8 mouse cellular contexts compared by ENCODE assay signal in genomic region chr1:64735781-64736680, GRCm38 (mm10). TPM values are rescaled to one million over a fixed set of nuclear protein-coding genes. Genes with fewer than 3 reads are reported as not detected.
DNase-seq lines count a peak whose midpoint lies in the region; ATAC-seq lines count a peak whose summit lies in the region.

No protein-coding gene starts in this region.

- peaks cover 57% of the 10 kb centered on the region for H3K27me3 ChIP-seq in forebrain, embryonic 16.5 days (replicated peaks; ENCODE audit: control insufficient read depth, insufficient read depth, low read length)
- H3K27me3 ChIP-seq in hindbrain, embryonic 12.5 days = peaks cover 71% of the 10 kb centered on the region
- H3K27me3 ChIP-seq in limb, embryonic 13.5 days = peaks cover 77% of the 10 kb centered on the region
- peaks cover 65% of the 10 kb centered on the region for H3K27me3 ChIP-seq in midbrain, embryonic 14.5 days (ENCODE audit: control insufficient read depth, insufficient read depth, low read length)
- no peaks in the 10 kb centered on the region; the same call in 1 of the 2 replicates for H3K27me3 ChIP-seq in splenic B cell, adult 2 months (ENCODE audit: control insufficient read depth, insufficient read depth, low read length, poor library complexity, severe bottlenecking)

- DNase-seq in layer of hippocampus, adult 11-12 months (ENCODE audit: low spot score) = peak; percentile 27
- no peak for DNase-seq in layer of hippocampus, adult 8-10 months (ENCODE audit: low spot score in 2 of 2)
- DNase-seq in cerebellum, adult 18-20 months = peak; percentile 29 to 45
- peak; percentile 76 for DNase-seq in midbrain, embryonic 14.5 days
- peak; percentile 71 for DNase-seq in splenic B cell, adult 2 months (ENCODE audit: low read depth, low spot score)

- peak overlapping the region; percentile 98 for H3K4me2 ChIP-seq in forebrain, embryonic 16.5 days (ENCODE audit: low read length)
- H3K4me2 ChIP-seq in hindbrain, embryonic 12.5 days (replicated peaks) = peak overlapping the region; percentile 95
- peak overlapping the region; percentile 96 for H3K4me2 ChIP-seq in limb, embryonic 13.5 days (replicated peaks)
- H3K4me2 ChIP-seq in midbrain, embryonic 14.5 days (ENCODE audit: low read length) = peak overlapping the region; percentile 97

- ATAC-seq in forebrain, embryonic 16.5 days = peak; percentile 23
- ATAC-seq in hindbrain, embryonic 12.5 days (ENCODE audit: low FRiP score) = peak; percentile 21
- ATAC-seq in limb, embryonic 13.5 days (ENCODE audit: low FRiP score, low read depth) = no peak
- peak; percentile 15 for ATAC-seq in midbrain, embryonic 14.5 days (ENCODE audit: low FRiP score, low TSS enrichment)

- peak overlapping the region; percentile 57 for H3K9ac ChIP-seq in forebrain, embryonic 16.5 days (replicated peaks; ENCODE audit: low read depth, low read length)
- H3K9ac ChIP-seq in hindbrain, embryonic 12.5 days = peak overlapping the region; percentile 70
- H3K9ac ChIP-seq in limb, embryonic 13.5 days = peak overlapping the region; percentile 78
- peak overlapping the region; percentile 42; the same call in 1 of the 2 replicates for H3K9ac ChIP-seq in midbrain, embryonic 14.5 days (replicated peaks; ENCODE audit: low read length)

- no peak overlapping the region for H3K27ac ChIP-seq in forebrain, embryonic 16.5 days (ENCODE audit: low read length)
- H3K27ac ChIP-seq in hindbrain, embryonic 12.5 days = no peak overlapping the region
- H3K27ac ChIP-seq in limb, embryonic 13.5 days = no peak overlapping the region
- H3K27ac ChIP-seq in midbrain, embryonic 14.5 days (replicated peaks; ENCODE audit: low read depth, low read length) = no peak overlapping the region

- H3K4me3 ChIP-seq in forebrain, embryonic 16.5 days (replicated peaks; ENCODE audit: low read length) = peak overlapping the region; percentile 66
- peak overlapping the region; percentile 65 for H3K4me3 ChIP-seq in hindbrain, embryonic 12.5 days
- peak overlapping the region; percentile 69 for H3K4me3 ChIP-seq in limb, embryonic 13.5 days
- H3K4me3 ChIP-seq in midbrain, embryonic 14.5 days (replicated peaks; ENCODE audit: low read depth, low read length) = peak overlapping the region; percentile 55

- H3K9me3 ChIP-seq in forebrain, embryonic 16.5 days (ENCODE audit: control insufficient read depth, low read length) = no peaks in the 10 kb centered on the region
- H3K9me3 ChIP-seq in hindbrain, embryonic 12.5 days (replicated peaks) = no peaks in the 10 kb centered on the region
- H3K9me3 ChIP-seq in limb, embryonic 13.5 days = no peaks in the 10 kb centered on the region
- no peaks in the 10 kb centered on the region for H3K9me3 ChIP-seq in midbrain, embryonic 14.5 days (ENCODE audit: control insufficient read depth, low read length)

- WGBS in forebrain, embryonic 16.5 days = 4% methylated on average over 74 of the region's 75 CpGs
- 13% methylated on average over 71 of the region's 75 CpGs for WGBS in hindbrain, embryonic 12.5 days
- 8% methylated on average over 74 of the region's 75 CpGs for WGBS in limb, embryonic 13.5 days
- 10% methylated on average over 75 of the region's 75 CpGs for WGBS in midbrain, embryonic 14.5 days

- H3K36me3 ChIP-seq in forebrain, embryonic 16.5 days (ENCODE audit: control insufficient read depth, insufficient read depth) = no peaks in the 10 kb centered on the region
- H3K36me3 ChIP-seq in hindbrain, embryonic 12.5 days = no peaks in the 10 kb centered on the region
- H3K36me3 ChIP-seq in limb, embryonic 13.5 days = no peaks in the 10 kb centered on the region
- H3K36me3 ChIP-seq in midbrain, embryonic 14.5 days (ENCODE audit: control insufficient read depth, insufficient read depth, low read length) = no peaks in the 10 kb centered on the region
- H3K36me3 ChIP-seq in splenic B cell, adult 2 months (ENCODE audit: control insufficient read depth, insufficient read depth, low read length, poor library complexity, severe bottlenecking) = no peaks in the 10 kb centered on the region

- H3K4me1 ChIP-seq in forebrain, embryonic 16.5 days (replicated peaks; ENCODE audit: control insufficient read depth, insufficient read depth, low read length) = peaks cover 48% of the 10 kb centered on the region
- peaks cover 38% of the 10 kb centered on the region for H3K4me1 ChIP-seq in hindbrain, embryonic 12.5 days
- peaks cover 43% of the 10 kb centered on the region for H3K4me1 ChIP-seq in limb, embryonic 13.5 days
- H3K4me1 ChIP-seq in midbrain, embryonic 14.5 days (ENCODE audit: control insufficient read depth, insufficient read depth, low read length) = peaks cover 29% of the 10 kb centered on the region

RNA-seq across cellular contexts. Expression of gene Fzd5, which starts 1.5 kb away (rescaled TPM):
- 1 to 10 TPM in 2 of 4 experiments, under 1 TPM in 2; 0.87 to 2.5 (median 1.3) TPM for total RNA-seq in layer of hippocampus, adult 8-10 months (2022)
- 0.48 and 0.61 TPM in 2 replicates for polyA plus RNA-seq in forebrain, embryonic 16.5 days (2015; fragmentation: Nextera tagmentation; extraction: Ambion mirVana)
- 0.48 and 0.56 TPM in 2 replicates for polyA plus RNA-seq in hindbrain, embryonic 12.5 days (2016; fragmentation: Nextera tagmentation; extraction: Ambion mirVana)
- 1.0 and 1.1 TPM in 2 replicates for polyA plus RNA-seq in limb, embryonic 13.5 days (2015; fragmentation: Nextera tagmentation; extraction: Ambion mirVana)
- polyA plus RNA-seq in midbrain, embryonic 14.5 days (2014; fragmentation: Nextera tagmentation; extraction: Ambion mirVana) = 0.16 and 0.30 TPM in 2 replicates

RNA-seq across cellular contexts. Expression of gene Ccnyl1, which starts 45.8 kb away (rescaled TPM):
- 10 to 100 TPM; 10.4 to 12.9 (median 12.0) TPM for total RNA-seq in layer of hippocampus, adult 8-10 months (2022)
- 3.9 and 4.4 TPM in 2 replicates for polyA plus RNA-seq in forebrain, embryonic 16.5 days (2015; fragmentation: Nextera tagmentation; extraction: Ambion mirVana)
- 7.6 and 7.8 TPM in 2 replicates for polyA plus RNA-seq in hindbrain, embryonic 12.5 days (2016; fragmentation: Nextera tagmentation; extraction: Ambion mirVana)
- 5.0 and 5.8 TPM in 2 replicates for polyA plus RNA-seq in limb, embryonic 13.5 days (2015; fragmentation: Nextera tagmentation; extraction: Ambion mirVana)
- 6.1 and 9.4 TPM in 2 replicates for polyA plus RNA-seq in midbrain, embryonic 14.5 days (2014; fragmentation: Nextera tagmentation; extraction: Ambion mirVana)

Comparison
In these comparisons a context has a peak if more than half of its experiments do, and no peak if none do; other contexts are left out.
1. DNase-seq: peak in layer of hippocampus, adult 11-12 months (single experiment), cerebellum, adult 18-20 months (2 of 2), midbrain, embryonic 14.5 days (single experiment) and splenic B cell, adult 2 months (single experiment); none in layer of hippocampus, adult 8-10 months (0 of 2).
2. Peak in every context shown above with its lines, with median percentiles within 50 percentile points of each other: H3K4me2 ChIP-seq, H3K4me3 ChIP-seq and H3K9ac ChIP-seq.